Mouse (Mus musculus) embryo, embryonic 11 days (tissue): Measurements from ENCODE around the gene Mipep.

ENCODE experiments used
- DNase-seq: peaks from one replicate; pipeline ENCODE4 v3.0.0-alpha.2; 2015

The Mipep gene

GRCm38 (mm10) chr14:60757722-60758121, 26.7 kb upstream of the Mipep start:
- no peak for DNase-seq

- no peak for DNase-seq
Observed at GRCm38 (mm10) chr14:60759097-60759496, 25.3 kb upstream of the Mipep start.

- DNase-seq = no peak
Observed at GRCm38 (mm10) chr14:60761801-60762200, 22.6 kb upstream of the Mipep start.

- DNase-seq = no peak
Observed at GRCm38 (mm10) chr14:60762754-60763153, 21.6 kb upstream of the Mipep start.

- no peak for DNase-seq
Observed at GRCm38 (mm10) chr14:60763746-60764145, 20.6 kb upstream of the Mipep start.

- no peak for DNase-seq
Observed at GRCm38 (mm10) chr14:60764526-60764925, 19.8 kb upstream of the Mipep start.

- no peak for DNase-seq
Observed at GRCm38 (mm10) chr14:60765025-60765424, 19.3 kb upstream of the Mipep start.

- DNase-seq = no peak
Observed at GRCm38 (mm10) chr14:60767884-60768283, 16.5 kb upstream of the Mipep start, which contains the start of gene C1qtnf9. C1qtnf9 (plus strand) TSS chr14:60768134.

- DNase-seq = peak; percentile 27
Observed at GRCm38 (mm10) chr14:60769340-60769739, 15.0 kb upstream of the Mipep start.

GRCm38 (mm10) chr14:60770594-60770993, 13.8 kb upstream of the Mipep start:
- DNase-seq = no peak

- DNase-seq = peak; percentile 75
Observed at GRCm38 (mm10) chr14:60771057-60771456, 13.3 kb upstream of the Mipep start.

GRCm38 (mm10) chr14:60773476-60773875, 10.9 kb upstream of the Mipep start:
- no peak for DNase-seq

GRCm38 (mm10) chr14:60776521-60776920, 7.9 kb upstream of the Mipep start:
- no peak for DNase-seq

GRCm38 (mm10) chr14:60777485-60777919, 6.9 kb upstream of the Mipep start:
- no peak for DNase-seq

- no peak for DNase-seq
Observed at GRCm38 (mm10) chr14:60779198-60779597, 5.2 kb upstream of the Mipep start.

GRCm38 (mm10) chr14:60782121-60782656, 2.2 kb upstream of the Mipep start:
- no peak for DNase-seq

GRCm38 (mm10) chr14:60783196-60783595, 1.2 kb upstream of the Mipep start:
- DNase-seq = no peak

GRCm38 (mm10) chr14:60790103-60790502, 5.7 kb downstream of the Mipep start:
- DNase-seq = peak; percentile 77

GRCm38 (mm10) chr14:60796600-60797322, 12.4 kb downstream of the Mipep start:
- DNase-seq = no peak

GRCm38 (mm10) chr14:60797596-60797995, 13.2 kb downstream of the Mipep start:
- DNase-seq = no peak

GRCm38 (mm10) chr14:60798721-60799120, 14.3 kb downstream of the Mipep start:
- DNase-seq = no peak

GRCm38 (mm10) chr14:60799762-60800728, 15.7 kb downstream of the Mipep start:
- peak; percentile 80 for DNase-seq

- DNase-seq = no peak
Observed at GRCm38 (mm10) chr14:60802026-60802425, 17.7 kb downstream of the Mipep start.
